Mouse (Mus musculus) heart, embryonic 15.5 days (tissue): ENCODE results near the gene Fxyd6. TPM values are rescaled to one million over a fixed set of nuclear protein-coding genes. Genes with fewer than 3 reads are reported as not detected.

Source experiments
- ATAC-seq: fragments of 200-750 bp; cut with Nextera tagmentation; replicated peaks from 2 replicates; pipeline ENCODE4 v1.8.0; 2017; ENCODE audit warnings: low read depth, moderate TSS enrichment; ENCODE audit not compliant: insufficient number of reproducible peaks, insufficient read depth, low FRiP score
- H3K27ac ChIP-seq: fragments of 300-500 bp; sonication (generic); 2 replicates; pipeline ENCODE4 v1.5.1; 2015; ENCODE audit warnings: mild to moderate bottlenecking, inconsistent platforms
- H3K27me3 ChIP-seq: fragments of 300-500 bp; sonication (generic); 2 replicates; pipeline ENCODE4 v1.6.1; 2015; ENCODE audit warnings: inconsistent platforms
- H3K36me3 ChIP-seq: fragments of 300-500 bp; sonication (generic); 2 replicates; pipeline ENCODE4 v1.6.1; 2015; ENCODE audit warnings: mild to moderate bottlenecking, inconsistent platforms
- H3K4me1 ChIP-seq: fragments of 300-500 bp; sonication (generic); replicated peaks from 2 replicates; pipeline ENCODE4 v1.6.1; 2015; ENCODE audit warnings: inconsistent platforms
- H3K4me2 ChIP-seq: fragments of 300-500 bp; sonication (generic); 2 replicates; pipeline ENCODE4 v1.6.1; 2015; ENCODE audit warnings: inconsistent platforms, mild to moderate bottlenecking, moderate library complexity
- H3K4me3 ChIP-seq: fragments of 300-500 bp; sonication (generic); 2 replicates; pipeline ENCODE4 v1.5.1; 2015; ENCODE audit warnings: mild to moderate bottlenecking, inconsistent platforms
- H3K9ac ChIP-seq: fragments of 300-500 bp; sonication (generic); 2 replicates; pipeline ENCODE4 v1.6.1; 2015; ENCODE audit warnings: mild to moderate bottlenecking, inconsistent platforms
- H3K9me3 ChIP-seq: fragments of 300-500 bp; sonication (generic); replicated peaks from 2 replicates; pipeline ENCODE4 v1.6.1; 2016; ENCODE audit warnings: inconsistent platforms
- WGBS: fragments of 180-500 bp; shearing (Covaris S2); methylation state at CpG from one replicate; pipeline ENCODE4 v1.1.7; 2015; ENCODE audit warnings: mixed read lengths; 5-methylcytosine and 5-hydroxymethylcytosine counted together
- polyA plus RNA-seq: library from polyadenylated mRNA; unstranded; fragments of >200 nt; fragmentation: Nextera tagmentation; extraction: Ambion mirVana; gene quantifications from 2 replicates; pipeline ENCODE4 v1.2.1, GENCODE M21; 2015

Gene Fxyd6
- polyA plus RNA-seq, 1 experiment from 2014 or later: 37.6 TPM

DNA sequence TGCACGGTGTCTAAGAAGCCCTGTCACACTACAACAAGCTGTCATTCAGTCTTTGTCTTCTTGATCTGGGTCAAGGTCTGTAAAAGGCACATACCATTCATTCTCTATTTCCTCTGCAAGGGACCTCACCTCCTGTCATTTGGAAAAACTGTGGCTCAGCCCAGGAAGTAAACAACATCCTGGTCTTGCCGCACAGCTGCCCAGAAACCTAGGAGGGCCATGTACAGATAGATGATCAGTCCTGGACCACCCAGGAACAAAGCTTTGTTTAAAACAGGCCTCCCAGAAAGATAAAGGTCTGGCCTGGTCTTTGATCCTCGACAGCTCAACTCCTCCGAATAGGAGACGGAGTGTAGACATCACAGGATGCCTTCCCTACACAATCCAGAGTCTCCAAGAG, 20.1 kb upstream of the Fxyd6 start:
- WGBS: 25% methylated on average over 5 of the region's 5 CpGs
- Histone ChIP-seq H3K4me1 (no peaks in the 10 kb centered on the region), H3K4me3 (no peak overlapping the region), H3K27ac (no peak overlapping the region), H3K9me3 (no peaks in the 10 kb centered on the region), H3K27me3 (0 out of 2 replicates have a peak, but pooled peaks cover 6% of the 10 kb centered on the region), H3K4me2 (no peak overlapping the region), H3K9ac (no peak overlapping the region), H3K36me3 (no peaks in the 10 kb centered on the region)
- no peak for ATAC-seq

GRCm38 (mm10) chr9:45355192-45355591, 14.8 kb upstream of the Fxyd6 start:
- no peak for ATAC-seq
- Histone ChIP-seq H3K4me3 (no peak overlapping the region), H3K4me1 (no peaks in the 10 kb centered on the region), H3K9ac (no peak overlapping the region), H3K4me2 (no peak overlapping the region), H3K27me3 (no peaks in the 10 kb centered on the region), H3K36me3 (no peaks in the 10 kb centered on the region), H3K27ac (no peak overlapping the region), H3K9me3 (no peaks in the 10 kb centered on the region)
- 73% methylated on average over 2 of the region's 2 CpGs for WGBS

- H3K4me1 ChIP-seq: peaks cover 7% of the 10 kb centered on the region
- 40% methylated on average over 7 of the region's 7 CpGs for WGBS
- H3K4me2 ChIP-seq: no peak overlapping the region
- no peak overlapping the region for H3K9ac ChIP-seq
- ATAC-seq: no peak
- H3K9me3 ChIP-seq: no peaks in the 10 kb centered on the region
- H3K27ac ChIP-seq: no peak overlapping the region
- no peaks in the 10 kb centered on the region for H3K36me3 ChIP-seq
- H3K4me3 ChIP-seq: no peak overlapping the region
- no peaks in the 10 kb centered on the region for H3K27me3 ChIP-seq
These were observed 11.6 kb upstream of the Fxyd6 start for GRCm38 (mm10) chr9:45358356-45358755.

DNA sequence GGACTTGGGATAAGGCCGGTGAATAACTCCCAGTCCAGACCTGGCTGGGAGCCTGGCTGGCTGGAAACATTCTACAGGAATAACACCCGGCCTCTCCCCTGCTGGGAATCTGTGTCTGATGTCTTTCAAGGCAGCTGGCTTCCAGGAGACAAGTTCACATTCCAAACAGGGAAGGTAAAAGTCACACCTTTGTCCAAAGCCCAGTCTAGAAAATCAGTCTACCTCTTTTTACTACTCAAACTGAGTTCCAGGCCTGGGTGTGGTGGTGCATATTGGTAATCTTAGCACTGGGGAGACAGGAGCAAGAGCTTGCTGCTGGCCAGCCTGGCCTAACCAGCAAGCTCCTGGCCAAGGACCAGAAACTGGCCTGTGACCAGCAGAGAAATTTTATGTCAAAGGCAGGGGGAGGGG, 7.9 kb upstream of the Fxyd6 start:
- Histone ChIP-seq H3K4me3 (no peak overlapping the region), H3K9ac (no peak overlapping the region), H3K36me3 (no peaks in the 10 kb centered on the region), H3K4me2 (no peak overlapping the region), H3K9me3 (no peaks in the 10 kb centered on the region), H3K4me1 (peaks cover 7% of the 10 kb centered on the region), H3K27me3 (no peaks in the 10 kb centered on the region), H3K27ac (peak overlapping the region; percentile 44)
- peak; percentile 62; the same call in 1 of the 2 replicates for ATAC-seq
- WGBS: 8% methylated on average over 2 of the region's 2 CpGs

GRCm38 (mm10) chr9:45363639-45364214, 6.3 kb upstream of the Fxyd6 start:
- H3K4me2 ChIP-seq: no peak overlapping the region
- H3K4me3 ChIP-seq: no peak overlapping the region
- no peaks in the 10 kb centered on the region for H3K27me3 ChIP-seq
- no peak overlapping the region for H3K27ac ChIP-seq
- no peaks in the 10 kb centered on the region for H3K9me3 ChIP-seq
- peaks cover 13% of the 10 kb centered on the region for H3K4me1 ChIP-seq
- H3K36me3 ChIP-seq: no peaks in the 10 kb centered on the region
- no peak for ATAC-seq
- no peak overlapping the region for H3K9ac ChIP-seq
- WGBS: 64% methylated on average over 7 of the region's 7 CpGs

DNA sequence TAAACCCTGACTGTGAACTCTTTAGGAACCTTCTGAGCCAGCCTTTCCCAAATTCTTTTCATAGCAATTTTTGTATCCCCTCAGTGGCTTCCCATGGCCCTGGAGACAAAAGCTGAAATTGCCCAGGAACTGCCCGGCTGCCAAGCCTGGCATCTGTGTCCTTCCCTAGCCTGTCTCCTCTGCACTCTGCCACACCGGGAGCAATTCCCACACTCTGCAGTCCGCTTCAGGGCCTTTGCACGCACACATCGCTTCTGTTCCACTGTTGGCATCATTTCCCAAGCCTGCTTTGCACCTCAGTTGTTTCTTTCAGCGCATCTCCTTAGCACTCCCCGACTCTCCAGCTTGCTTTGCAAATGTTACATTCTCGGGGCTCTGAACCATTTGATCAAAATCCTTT, 2.3 kb upstream of the Fxyd6 start:
- Histone ChIP-seq H3K4me3 (no peak overlapping the region), H3K4me1 (peaks cover 27% of the 10 kb centered on the region), H3K27ac (no peak overlapping the region), H3K9ac (no peak overlapping the region), H3K27me3 (peaks cover 17% of the 10 kb centered on the region; the same call in 1 of the 2 replicates), H3K4me2 (no peak overlapping the region), H3K9me3 (no peaks in the 10 kb centered on the region), H3K36me3 (no peaks in the 10 kb centered on the region)
- WGBS: 42% methylated on average over 8 of the region's 8 CpGs
- no peak for ATAC-seq

- 29% methylated on average over 5 of the region's 5 CpGs for WGBS
- Histone ChIP-seq H3K27me3 (peaks cover 17% of the 10 kb centered on the region; the same call in 1 of the 2 replicates), H3K9me3 (no peaks in the 10 kb centered on the region), H3K9ac (no peak overlapping the region), H3K36me3 (no peaks in the 10 kb centered on the region), H3K4me3 (no peak overlapping the region), H3K27ac (no peak overlapping the region), H3K4me2 (no peak overlapping the region), H3K4me1 (peaks cover 27% of the 10 kb centered on the region)
- peak; percentile 35; the same call in 1 of the 2 replicates for ATAC-seq
These were observed 1.6 kb upstream of the Fxyd6 start for GRCm38 (mm10) chr9:45368341-45368901.

DNA sequence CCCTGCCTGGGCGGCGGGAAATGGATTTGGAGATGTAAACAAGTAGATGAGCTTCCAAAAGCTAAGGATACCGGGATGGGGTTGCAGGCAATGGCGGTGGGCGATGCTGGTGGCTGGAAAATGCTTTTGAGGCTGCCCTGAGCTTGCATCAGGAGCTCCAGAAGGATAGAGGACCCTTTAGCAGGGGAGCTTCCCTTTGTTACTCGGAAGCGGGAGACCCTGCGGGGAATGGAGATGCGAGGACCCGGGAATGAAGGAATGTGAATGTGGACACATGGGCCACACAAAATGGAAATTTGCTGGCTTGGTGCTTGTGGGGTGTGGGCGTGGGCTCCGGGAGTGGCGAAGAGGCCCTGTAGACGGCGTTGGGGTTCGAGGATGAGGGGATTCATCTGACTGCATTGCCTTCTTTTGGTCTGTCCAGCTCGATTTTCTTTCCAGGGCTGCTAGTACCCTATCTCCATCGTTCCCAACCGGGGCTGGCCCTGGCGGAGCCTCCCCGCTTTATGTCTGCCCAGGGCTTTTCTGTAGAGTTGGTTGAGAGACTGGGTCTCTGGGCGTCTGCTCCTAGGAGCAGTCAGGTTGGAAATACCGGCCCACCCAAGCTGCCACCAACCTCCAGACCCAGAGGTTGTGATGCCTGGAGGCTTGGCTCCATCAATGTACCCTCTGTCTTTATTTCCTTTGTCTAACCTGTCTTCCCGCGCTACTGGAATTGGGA, 791 bp downstream of the Fxyd6 start:
- peak overlapping the region; percentile 58 for H3K4me3 ChIP-seq
- no peaks in the 10 kb centered on the region for H3K9me3 ChIP-seq
- peak overlapping the region; percentile 56 for H3K9ac ChIP-seq
- no peaks in the 10 kb centered on the region for H3K36me3 ChIP-seq
- ATAC-seq: no peak
- H3K27ac ChIP-seq: no peak overlapping the region
- H3K4me2 ChIP-seq: peak overlapping the region; percentile 95
- 10% methylated on average over 25 of the region's 25 CpGs for WGBS
- H3K27me3 ChIP-seq: peaks cover 17% of the 10 kb centered on the region; the same call in 1 of the 2 replicates
- peaks cover 27% of the 10 kb centered on the region for H3K4me1 ChIP-seq

DNA sequence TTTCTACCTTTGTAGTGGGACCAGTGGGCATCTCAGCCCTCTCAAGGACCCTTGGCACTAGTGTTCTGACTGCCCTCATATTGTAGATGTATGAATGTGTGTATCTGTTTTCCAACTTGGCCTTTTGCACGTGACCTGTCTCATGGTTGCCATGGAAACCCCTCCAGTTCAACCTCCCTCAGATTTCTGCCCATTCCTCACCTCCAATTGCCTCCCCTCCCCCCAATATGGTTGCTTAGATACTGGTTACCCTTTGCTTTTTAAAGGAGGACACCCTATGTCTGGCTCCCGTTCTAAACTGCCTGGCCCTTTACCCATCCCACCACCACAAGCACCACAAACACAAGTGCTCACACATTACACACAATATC, 1.3 kb downstream of the Fxyd6 start:
- Histone ChIP-seq H3K4me1 (peaks cover 27% of the 10 kb centered on the region), H3K36me3 (no peaks in the 10 kb centered on the region), H3K27ac (no peak overlapping the region), H3K9ac (no peak overlapping the region), H3K4me2 (peak overlapping the region; percentile 95), H3K4me3 (peak overlapping the region; percentile 58), H3K27me3 (peaks cover 17% of the 10 kb centered on the region; the same call in 1 of the 2 replicates), H3K9me3 (no peaks in the 10 kb centered on the region)
- WGBS: 62% methylated on average over 2 of the region's 2 CpGs
- ATAC-seq: no peak

DNA sequence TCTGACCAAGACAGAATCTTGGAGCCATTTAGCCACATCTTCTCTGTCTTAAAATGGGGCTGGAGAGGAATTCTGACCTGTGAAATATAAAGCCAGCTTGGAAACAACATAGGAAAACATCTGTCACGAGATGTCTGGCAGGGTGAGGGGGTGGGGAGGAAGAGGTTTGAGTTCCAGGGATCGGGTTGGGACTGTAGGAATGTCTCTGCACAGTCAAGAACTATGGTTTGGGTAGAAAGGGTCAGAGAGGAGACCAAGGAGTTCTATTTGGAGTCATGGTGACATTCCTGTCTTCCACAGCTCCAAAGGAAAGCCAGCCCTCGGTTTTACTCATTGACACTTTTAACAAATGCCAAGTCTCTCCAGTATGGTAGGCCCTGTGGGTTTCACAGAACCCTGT, 3.9 kb downstream of the Fxyd6 start:
- no peak overlapping the region for H3K9ac ChIP-seq
- peaks cover 19% of the 10 kb centered on the region for H3K4me1 ChIP-seq
- WGBS: 51% methylated on average over 3 of the region's 3 CpGs
- no peak overlapping the region for H3K4me3 ChIP-seq
- H3K4me2 ChIP-seq: no peak overlapping the region
- H3K27me3 ChIP-seq: peaks cover 17% of the 10 kb centered on the region; the same call in 1 of the 2 replicates
- no peak overlapping the region for H3K27ac ChIP-seq
- no peaks in the 10 kb centered on the region for H3K9me3 ChIP-seq
- H3K36me3 ChIP-seq: no peaks in the 10 kb centered on the region
- ATAC-seq: no peak

DNA sequence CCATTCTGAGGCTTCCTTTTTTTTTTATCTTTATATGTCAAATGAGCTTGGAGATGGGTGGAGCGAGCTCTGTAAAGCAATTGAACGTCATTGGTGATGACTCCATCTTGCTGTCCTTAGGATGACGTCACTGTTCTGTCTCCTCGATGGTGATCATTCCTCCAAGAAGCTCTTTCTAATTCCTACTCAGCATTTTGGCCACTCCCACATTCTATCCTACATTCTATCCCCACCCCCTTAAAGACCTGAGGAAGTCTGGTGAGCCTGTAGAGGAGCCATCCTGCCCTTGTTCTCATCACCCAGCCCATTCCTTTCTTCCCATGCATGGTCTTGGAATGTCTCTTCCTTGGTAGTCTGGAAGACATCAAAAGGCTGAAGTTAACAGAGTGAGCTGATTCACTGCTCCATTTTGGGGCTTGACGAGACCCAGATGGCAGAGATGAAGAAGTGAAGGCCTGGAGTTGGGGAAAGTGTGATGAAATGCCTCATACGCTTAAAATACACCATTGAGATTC, 5.1 kb downstream of the Fxyd6 start:
- WGBS: 74% methylated on average over 6 of the region's 6 CpGs
- Histone ChIP-seq H3K4me2 (no peak overlapping the region), H3K4me1 (peaks cover 13% of the 10 kb centered on the region), H3K27ac (no peak overlapping the region), H3K27me3 (peaks cover 12% of the 10 kb centered on the region; the same call in 1 of the 2 replicates), H3K36me3 (no peaks in the 10 kb centered on the region), H3K9me3 (no peaks in the 10 kb centered on the region), H3K9ac (no peak overlapping the region), H3K4me3 (no peak overlapping the region)
- ATAC-seq: no peak
